Mouse (Mus musculus) stomach, postnatal 0 days (tissue): ENCODE results near the gene Axdnd1. TPM values are rescaled to one million over a fixed set of nuclear protein-coding genes. Genes with fewer than 3 reads are reported as not detected.

ENCODE experiments used
- ATAC-seq: fragments of 200-750 bp; cut with Nextera tagmentation; 2 replicates; pipeline ENCODE4 v1.8.0; 2017; ENCODE audit not compliant: low FRiP score, low TSS enrichment
- DNase-seq: peaks from one replicate; pipeline ENCODE4 v3.0.0-alpha.2; 2016; ENCODE audit warnings: low spot score
- H3K27ac ChIP-seq: fragments of 300-500 bp; sonication (generic); replicated peaks from 2 replicates; pipeline ENCODE4 v1.5.1; 2014; ENCODE audit warnings: mild to moderate bottlenecking, control low read depth
- H3K27me3 ChIP-seq: fragments of 300-500 bp; sonication (generic); 2 replicates; pipeline ENCODE4 v1.6.1; 2014; ENCODE audit warnings: low read length; ENCODE audit not compliant: control insufficient read depth, insufficient read depth
- H3K36me3 ChIP-seq: fragments of 300-500 bp; sonication (generic); 2 replicates; pipeline ENCODE4 v1.6.1; 2014; ENCODE audit warnings: low read length, mixed read lengths; ENCODE audit not compliant: control insufficient read depth, insufficient read depth
- H3K4me1 ChIP-seq: fragments of 300-500 bp; sonication (generic); replicated peaks from 2 replicates; pipeline ENCODE4 v1.6.1; 2014; ENCODE audit warnings: antibody characterized with exemption; ENCODE audit not compliant: control insufficient read depth, insufficient read depth
- H3K4me2 ChIP-seq: fragments of 300-500 bp; sonication (generic); replicated peaks from 2 replicates; pipeline ENCODE4 v1.6.1; 2014; ENCODE audit warnings: low read depth, mild to moderate bottlenecking, control low read depth, moderate library complexity
- H3K4me3 ChIP-seq: fragments of 300-500 bp; sonication (generic); 2 replicates; pipeline ENCODE4 v1.5.1; 2014; ENCODE audit warnings: low read depth, low read length, control low read depth
- H3K9ac ChIP-seq: fragments of 300-500 bp; sonication (generic); 2 replicates; pipeline ENCODE4 v1.6.1; 2014; ENCODE audit warnings: mild to moderate bottlenecking, low read length, control low read depth, mixed read lengths
- H3K9me3 ChIP-seq: fragments of 300-500 bp; sonication (generic); 2 replicates; pipeline ENCODE4 v1.6.1; 2016; ENCODE audit warnings: low read length; ENCODE audit not compliant: control insufficient read depth
- CTCF ChIP-seq: IDR thresholded peaks from 2 replicates; pipeline ENCODE4 v1.5.1; 2016; ENCODE audit warnings: antibody characterized with exemption, low read depth, mild to moderate bottlenecking, moderate library complexity
- EP300 ChIP-seq: optimal IDR thresholded peaks from 2 replicates; pipeline ENCODE3; 2016; ENCODE audit warnings: antibody characterized with exemption
- WGBS: fragments of 180-500 bp; shearing (Covaris S2); extraction: QIAGEN DNeasy Blood & Tissue Kit; methylation state at CpG from one replicate; pipeline ENCODE4 v1.1.7; 2014; 5-methylcytosine and 5-hydroxymethylcytosine counted together
- polyA plus RNA-seq: library from polyadenylated mRNA; unstranded; fragments of >200 nt; fragmentation: Nextera tagmentation; extraction: Ambion mirVana; gene quantifications from 2 replicates; pipeline ENCODE4 v1.2.1, GENCODE M21; 2015

Gene Axdnd1
- polyA plus RNA-seq, 1 experiment from 2014 or later, result 0.07 TPM

GRCm38 (mm10) chr1:156393148-156393547, 27.8 kb downstream of the Axdnd1 start:
- WGBS, result 84% methylated on average over 4 of the region's 4 CpGs
- no peak overlapping the region for H3K27ac ChIP-seq
- DNase-seq (no peak), ATAC-seq (no peak)
- H3K4me3 ChIP-seq, result no peak overlapping the region
- H3K27me3 ChIP-seq, result no peaks in the 10 kb centered on the region
- H3K9me3 ChIP-seq, result no peaks in the 10 kb centered on the region
- no peaks in the 10 kb centered on the region for H3K36me3 ChIP-seq
- H3K9ac ChIP-seq, result no peak overlapping the region
- no peak overlapping the region for H3K4me2 ChIP-seq
- TF ChIP-seq EP300 (no peak), CTCF (no peak)
- H3K4me1 ChIP-seq, result no peaks in the 10 kb centered on the region

DNA sequence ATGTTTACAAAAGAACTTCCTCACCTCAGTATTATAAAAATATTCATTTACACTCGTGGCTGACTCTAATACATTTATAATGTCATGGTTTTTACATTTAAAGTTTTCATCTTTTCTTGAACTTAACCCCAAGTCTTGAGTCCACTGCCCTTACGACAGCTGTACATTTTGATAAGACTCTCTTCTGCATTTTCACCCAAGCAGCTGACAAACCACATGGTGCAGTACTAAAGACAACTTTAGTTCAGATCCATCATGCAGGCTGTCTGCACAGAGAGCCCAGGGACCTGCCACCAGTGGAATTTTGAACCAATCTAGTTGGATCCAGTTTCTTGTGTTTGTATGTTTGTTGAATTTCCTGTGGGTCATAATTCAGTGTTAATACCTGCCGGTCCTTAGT, 34.1 kb downstream of the Axdnd1 start:
- 64% methylated on average over 3 of the region's 3 CpGs for WGBS
- H3K4me3 ChIP-seq, result no peak overlapping the region
- no peaks in the 10 kb centered on the region for H3K4me1 ChIP-seq
- H3K9ac ChIP-seq, result no peak overlapping the region
- ATAC-seq (no peak), DNase-seq (no peak)
- no peaks in the 10 kb centered on the region for H3K36me3 ChIP-seq
- no peak overlapping the region for H3K4me2 ChIP-seq
- H3K27ac ChIP-seq, result no peak overlapping the region
- TF ChIP-seq CTCF, result no peak
- TF ChIP-seq EP300, result no peak
- H3K27me3 ChIP-seq, result no peaks in the 10 kb centered on the region
- H3K9me3 ChIP-seq, result no peaks in the 10 kb centered on the region

- no peak overlapping the region for H3K9ac ChIP-seq
- H3K4me2 ChIP-seq, result no peak overlapping the region
- no peaks in the 10 kb centered on the region for H3K9me3 ChIP-seq
- no peaks in the 10 kb centered on the region for H3K27me3 ChIP-seq
- no peak overlapping the region for H3K4me3 ChIP-seq
- WGBS, result 89% methylated on average over 4 of the region's 4 CpGs
- no peak overlapping the region for H3K27ac ChIP-seq
- no peaks in the 10 kb centered on the region for H3K4me1 ChIP-seq
- no peak for TF ChIP-seq CTCF
- TF ChIP-seq EP300, result no peak
- ATAC-seq, result no peak
- no peaks in the 10 kb centered on the region for H3K36me3 ChIP-seq
- DNase-seq, result no peak
These were observed 34.7 kb downstream of the Axdnd1 start for GRCm38 (mm10) chr1:156386232-156386631.

DNA sequence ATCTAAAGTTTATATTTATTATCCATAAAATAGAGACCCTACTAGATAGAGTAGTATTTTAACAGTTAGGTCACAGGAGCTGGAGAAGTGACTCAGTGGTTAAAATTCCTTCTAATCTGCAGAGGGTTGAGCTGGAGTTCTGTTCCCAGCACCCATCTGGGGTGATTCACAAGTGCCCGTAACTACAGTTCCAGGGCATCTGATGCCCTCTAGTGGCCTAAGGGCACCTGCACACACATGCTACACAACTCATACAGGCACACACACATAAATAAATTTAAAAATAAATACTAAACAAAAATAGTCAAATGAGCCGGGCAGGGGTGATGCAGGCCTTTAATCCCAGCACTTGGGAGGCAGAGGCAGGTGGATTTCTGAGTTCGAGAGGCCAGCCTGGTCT, 39.7 kb downstream of the Axdnd1 start:
- Histone ChIP-seq H3K4me2 (no peak overlapping the region), H3K27ac (no peak overlapping the region), H3K4me3 (no peak overlapping the region), H3K9ac (no peak overlapping the region), H3K4me1 (no peaks in the 10 kb centered on the region), H3K27me3 (no peaks in the 10 kb centered on the region), H3K36me3 (no peaks in the 10 kb centered on the region), H3K9me3 (no peaks in the 10 kb centered on the region)
- peak; percentile 28; the same call in 1 of the 2 replicates for TF ChIP-seq CTCF
- no peak for TF ChIP-seq EP300
- DNase-seq (no peak), ATAC-seq (no peak)
- 89% methylated on average over 3 of the region's 3 CpGs for WGBS

DNA sequence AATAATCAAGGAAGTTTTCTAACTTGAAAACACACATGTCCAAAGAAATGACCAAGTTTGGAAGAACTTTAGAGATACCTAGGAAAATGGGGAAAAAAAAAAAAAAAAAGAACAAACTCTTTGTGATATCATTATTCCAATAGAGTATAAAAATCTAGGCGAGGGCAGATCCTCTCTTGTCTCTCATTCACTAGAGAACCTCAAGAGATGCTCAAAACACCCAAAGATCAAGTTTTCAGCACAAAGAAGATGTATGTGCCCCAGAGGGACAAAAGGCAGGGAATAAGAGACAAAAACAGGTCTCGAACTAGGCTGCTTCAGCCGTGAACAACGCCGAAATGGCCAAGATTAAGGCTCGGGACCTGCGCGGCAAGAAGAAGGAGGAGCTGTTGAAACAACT, 55.2 kb downstream of the Axdnd1 start, which contains the start of gene Gm2000:
Gene Gm2000 (plus strand): TSS at position 301 of the 400 bp plus-strand sequence.
- no peaks in the 10 kb centered on the region for H3K4me1 ChIP-seq
- no peak within 1 kb of the TSS for H3K4me3 ChIP-seq
- no peaks in the 10 kb centered on the region for H3K36me3 ChIP-seq
- TF ChIP-seq EP300 (no peak), CTCF (no peak)
- H3K9ac ChIP-seq, result no peak within 1 kb of the TSS
- no peaks in the 10 kb centered on the region for H3K27me3 ChIP-seq
- 88% methylated on average over 8 of the region's 8 CpGs for WGBS
- ATAC-seq (no peak), DNase-seq (no peak)
- H3K4me2 ChIP-seq, result no peak within 1 kb of the TSS
- H3K9me3 ChIP-seq, result no peaks in the 10 kb centered on the region
- no peak within 1 kb of the TSS for H3K27ac ChIP-seq

GRCm38 (mm10) chr1:156352466-156352865, 68.5 kb downstream of the Axdnd1 start:
- Histone ChIP-seq H3K4me1 (no peaks in the 10 kb centered on the region), H3K9ac (no peak overlapping the region), H3K27ac (no peak overlapping the region), H3K4me3 (no peak overlapping the region), H3K9me3 (no peaks in the 10 kb centered on the region), H3K36me3 (no peaks in the 10 kb centered on the region), H3K27me3 (no peaks in the 10 kb centered on the region), H3K4me2 (no peak overlapping the region)
- no peak for DNase-seq
- no peak for TF ChIP-seq EP300
- TF ChIP-seq CTCF, result no peak
- ATAC-seq, result no peak
- WGBS, result 85% methylated on average over 2 of the region's 2 CpGs
